Mouse (Mus musculus) midbrain, embryonic 15.5 days (tissue): ENCODE measurements around the gene Oat. TPM values are rescaled to one million over a fixed set of nuclear protein-coding genes. Genes with fewer than 3 reads are reported as not detected.

ENCODE experiments used
- polyA plus RNA-seq: library from polyadenylated mRNA; unstranded; fragments of >200 nt; fragmentation: Nextera tagmentation; extraction: Ambion mirVana; gene quantifications from 2 replicates; pipeline ENCODE4 v1.2.1, GENCODE M21; 2015

Oat gene
- polyA plus RNA-seq, 1 experiment from 2014 or later: 78.6 TPM

Other genes starting within 250 kb of the Oat start
- gene Nkx1-2, start 23.2 kb upstream of the Oat start, polyA plus RNA-seq: 0.70 and 1.2 TPM in 2 replicates
- 38.3 and 39.4 TPM in 2 replicates for gene Lhpp, start 34.2 kb upstream of the Oat start, polyA plus RNA-seq
- gene Fam53b, start 237.5 kb upstream of the Oat start, polyA plus RNA-seq: 15.4 and 15.7 TPM in 2 replicates